Mouse (Mus musculus): ENCODE measurements around the gene Fyb2.
"Not testable (repeated sequence)": the region's sequence is repeated elsewhere in the genome, so short reads cannot be mapped to it uniquely, and the experiment has no call there.

The Fyb2 gene

DNA sequence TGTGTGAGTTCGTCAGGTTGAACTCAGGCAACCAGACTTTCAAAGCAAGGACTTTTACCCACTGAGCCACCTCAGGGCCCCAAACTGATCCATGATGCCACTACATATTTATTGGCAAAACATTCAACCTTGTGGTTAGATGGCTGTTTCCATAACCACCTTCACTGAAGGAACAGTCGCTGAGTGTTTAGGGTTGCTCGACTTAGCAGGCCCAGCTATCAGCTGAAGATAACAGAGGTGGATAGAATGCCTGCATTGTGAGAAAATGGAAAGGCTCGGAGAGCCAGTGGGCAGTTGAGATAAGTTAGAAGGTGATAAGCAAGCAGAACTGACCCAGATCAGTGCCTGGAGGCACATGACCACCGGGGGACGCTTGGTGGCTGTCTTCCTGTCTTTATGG lies 26.3 kb downstream of the Fyb2 start:
- in situ Hi-C loops (cut with MseI, MboI), result no loop called here

DNA sequence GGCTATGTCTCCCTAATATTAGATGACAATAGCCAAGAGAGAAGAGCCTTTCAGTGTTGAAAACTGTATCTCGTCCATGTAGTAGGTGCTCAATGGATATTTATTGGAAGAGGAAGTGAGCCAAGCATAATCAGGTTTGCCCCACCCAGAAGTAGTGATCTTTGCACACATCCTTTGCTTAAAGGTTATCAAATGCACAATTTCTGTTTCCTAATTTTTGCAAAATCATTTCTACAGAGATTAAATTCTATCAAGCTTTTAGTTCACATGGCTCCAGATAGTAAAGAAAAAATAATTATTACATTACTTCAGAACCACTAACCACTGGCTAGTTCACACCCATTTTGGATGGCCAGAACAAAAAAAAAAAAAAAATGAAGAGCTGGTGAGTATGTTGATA lies 28.6 kb downstream of the Fyb2 start:
- in situ Hi-C loops (cut with MseI, MboI), result no loop called here

DNA sequence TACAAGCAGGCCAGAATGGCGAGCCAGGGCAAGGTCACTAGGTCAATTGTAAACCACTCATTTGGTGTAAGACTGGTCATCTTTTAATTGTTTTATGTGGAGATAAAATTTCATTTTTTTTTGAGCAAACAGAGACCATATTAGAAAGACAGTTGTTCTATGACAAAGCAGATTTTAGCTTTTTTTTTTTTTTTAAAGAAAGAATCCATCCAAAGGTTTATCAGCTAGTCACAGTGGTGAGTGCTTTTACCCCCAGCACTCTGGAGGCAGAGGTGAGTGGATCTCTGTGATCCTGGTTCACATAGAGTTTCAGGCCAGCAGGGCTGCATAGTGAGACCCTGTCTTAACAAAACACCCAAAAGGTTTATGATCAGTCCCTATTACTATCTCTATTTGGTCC lies 31.2 kb downstream of the Fyb2 start:
- in situ Hi-C loops (cut with MseI, MboI), result no loop called here

- in situ Hi-C loops (cut with MseI, MboI), result no loop called here
Observed at GRCm38 (mm10) chr4:104948886-104949285, 35.6 kb downstream of the Fyb2 start.

DNA sequence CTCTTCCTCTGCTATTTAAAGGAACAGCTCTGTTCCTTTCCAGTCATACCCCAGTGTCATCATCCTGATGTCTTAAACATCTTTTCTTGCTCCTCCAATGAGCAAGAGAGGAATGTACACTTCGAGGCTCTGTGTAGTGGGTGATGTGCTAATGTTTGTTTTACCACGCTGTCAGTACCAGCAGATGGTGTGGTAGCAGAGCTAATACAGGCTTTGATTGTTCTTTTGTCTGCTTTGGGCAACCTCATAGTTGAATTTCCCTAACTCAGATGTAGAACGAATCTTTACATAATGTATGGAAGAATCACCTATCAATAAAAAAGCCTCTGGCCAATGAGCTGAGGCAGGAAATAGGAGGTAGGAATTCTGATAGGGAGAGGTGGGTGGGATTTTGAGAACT lies 36.0 kb downstream of the Fyb2 start:
- in situ Hi-C loops (cut with MseI, MboI), result no loop called here

DNA sequence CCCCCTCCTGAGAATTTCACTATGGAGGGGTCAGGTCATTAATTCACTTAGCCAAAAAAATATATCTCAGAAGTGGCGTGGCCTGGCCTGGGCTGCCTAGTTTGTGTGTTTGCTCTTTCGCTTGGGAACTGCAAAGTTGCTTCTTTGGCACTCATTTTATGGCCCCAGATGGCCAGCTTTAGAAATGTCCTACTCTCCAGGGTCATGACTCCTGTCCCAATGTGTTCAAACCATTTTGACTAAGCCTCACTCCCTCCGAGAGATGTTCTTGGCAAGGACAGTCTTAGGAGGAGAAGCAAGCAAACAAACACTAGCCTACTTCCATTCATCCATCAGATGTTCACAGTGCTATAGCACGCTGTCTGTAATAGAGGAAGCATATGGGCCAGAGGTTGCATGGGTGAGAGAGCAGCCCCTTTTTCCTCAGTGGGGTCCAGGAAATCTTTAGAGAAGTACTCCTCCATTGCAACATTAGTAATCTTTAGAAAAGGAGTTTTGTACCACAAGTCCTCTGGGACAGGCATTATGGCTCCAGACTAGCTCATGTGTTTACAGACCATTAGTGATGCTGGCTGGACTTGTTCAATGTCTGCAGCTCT lies 38.1 kb downstream of the Fyb2 start:
- in situ Hi-C loops (cut with MseI, MboI), result no loop called here

DNA sequence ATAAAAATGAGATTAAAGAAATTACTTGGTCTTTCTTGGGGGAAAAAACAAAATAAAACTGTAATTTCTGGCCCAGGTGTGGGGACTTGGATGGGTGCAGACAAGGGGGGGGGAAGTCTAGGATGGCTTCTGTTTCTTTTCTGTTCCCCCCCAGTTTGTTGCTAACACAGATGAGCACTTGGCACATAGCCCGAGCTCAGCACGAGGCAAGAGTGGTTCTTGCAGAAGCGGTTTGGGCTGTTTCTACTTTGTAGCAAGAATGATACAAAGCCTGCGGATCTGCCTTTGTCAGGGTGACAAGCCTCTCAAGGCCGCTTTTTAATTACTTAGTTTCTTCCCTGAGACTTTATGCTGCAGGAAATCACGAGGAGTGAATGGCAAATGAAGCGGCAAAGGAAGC lies 43.4 kb downstream of the Fyb2 start:
- in situ Hi-C loops (cut with MseI, MboI), result no loop called here

DNA sequence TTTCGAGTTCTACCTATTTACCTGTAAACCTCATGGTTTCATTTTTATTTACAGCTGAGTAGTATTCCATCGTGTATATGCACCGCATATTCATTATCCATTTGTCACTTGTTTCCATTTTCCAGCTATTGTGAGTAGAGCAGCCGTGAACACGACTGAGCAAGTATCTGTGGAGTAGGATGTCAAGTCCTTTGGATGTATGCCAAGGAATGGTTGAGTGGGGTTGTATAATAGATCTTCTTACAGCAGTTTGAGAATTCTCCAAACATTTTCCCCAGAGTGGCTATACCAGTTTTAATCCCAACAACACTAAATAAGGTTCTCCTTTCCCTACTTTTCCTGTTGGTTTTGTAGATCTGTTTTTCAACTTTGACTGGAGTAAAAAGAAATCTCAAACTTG lies 48.2 kb downstream of the Fyb2 start:
- in situ Hi-C loops (cut with MseI, MboI), result no loop called here

- in situ Hi-C loops (cut with MseI, MboI), result no loop called here
Observed at GRCm38 (mm10) chr4:104972606-104973005, 59.4 kb downstream of the Fyb2 start.

GRCm38 (mm10) chr4:104975162-104975830 lies 62.0 kb downstream of the Fyb2 start:
- in situ Hi-C loops (cut with MseI, MboI), result no loop called here

- in situ Hi-C loops (cut with MseI, MboI), result no loop called here
Observed at GRCm38 (mm10) chr4:104985960-104986632, 72.8 kb downstream of the Fyb2 start.

DNA sequence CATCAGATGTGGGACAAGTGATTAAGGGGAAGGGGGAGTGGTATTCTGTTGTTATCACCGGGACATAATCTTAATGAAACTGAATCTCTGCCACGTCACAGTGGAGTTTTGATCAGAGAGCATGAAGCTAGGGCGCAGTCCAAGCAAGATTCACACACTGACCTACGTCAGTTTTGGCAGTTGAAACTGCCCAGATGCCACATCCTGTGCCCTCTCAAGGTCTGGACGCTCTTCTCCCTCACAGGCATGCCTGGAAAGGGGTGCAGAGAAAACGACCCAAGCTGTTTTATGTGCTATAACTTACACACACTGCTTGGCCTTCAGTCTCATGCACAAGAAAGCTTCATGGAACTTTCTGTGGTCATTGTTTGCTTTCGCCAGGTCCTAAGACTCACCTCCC lies 74.4 kb downstream of the Fyb2 start:
- in situ Hi-C loops (cut with MseI, MboI), result no loop called here

GRCm38 (mm10) chr4:104988102-104988501 lies 74.8 kb downstream of the Fyb2 start:
- in situ Hi-C loops (cut with MseI, MboI), result no loop called here

DNA sequence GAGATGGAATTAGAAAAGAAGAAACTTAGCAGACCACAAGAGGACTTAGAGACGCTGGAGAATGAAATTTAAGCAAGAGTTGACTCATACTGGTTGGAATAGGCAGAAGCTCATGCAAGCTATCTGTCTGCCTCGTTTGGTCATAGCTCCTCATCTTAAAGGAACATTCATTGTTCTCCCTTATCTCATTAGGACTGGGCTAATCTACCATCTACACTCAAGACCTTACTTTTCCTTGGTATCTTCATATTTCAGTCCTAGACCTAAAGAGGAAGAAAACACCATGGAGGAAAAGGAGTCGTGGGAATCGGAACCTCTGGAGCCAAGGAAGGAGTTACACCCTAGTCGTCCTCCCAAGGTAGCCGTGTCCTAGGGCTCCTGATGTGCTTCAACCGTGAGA lies 75.5 kb downstream of the Fyb2 start:
- in situ Hi-C loops (cut with MseI, MboI), result no loop called here

DNA sequence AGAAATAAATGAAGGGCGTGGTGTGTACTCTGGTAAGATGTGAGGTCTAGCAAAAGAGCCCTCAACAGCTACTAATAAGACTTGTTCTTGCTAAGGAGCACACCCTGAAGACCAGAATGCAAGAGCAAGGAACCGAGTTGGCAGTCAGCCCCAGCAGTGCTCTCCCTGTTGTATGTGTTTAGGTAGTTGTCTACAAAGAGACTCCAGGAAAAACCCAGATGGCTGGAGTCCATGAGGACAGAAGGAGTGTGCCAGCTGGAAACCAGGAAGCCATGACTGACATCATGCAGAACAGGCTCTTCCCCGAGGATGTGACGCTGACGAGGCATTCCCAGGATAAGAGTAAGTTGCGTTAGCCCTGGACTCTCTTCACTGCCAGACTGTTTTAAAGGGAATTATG lies 76.8 kb downstream of the Fyb2 start:
- in situ Hi-C loops (cut with MseI, MboI), result no loop called here

GRCm38 (mm10) chr4:104990686-104991085 lies 77.4 kb downstream of the Fyb2 start:
- in situ Hi-C loops (cut with MseI, MboI), result no loop called here

DNA sequence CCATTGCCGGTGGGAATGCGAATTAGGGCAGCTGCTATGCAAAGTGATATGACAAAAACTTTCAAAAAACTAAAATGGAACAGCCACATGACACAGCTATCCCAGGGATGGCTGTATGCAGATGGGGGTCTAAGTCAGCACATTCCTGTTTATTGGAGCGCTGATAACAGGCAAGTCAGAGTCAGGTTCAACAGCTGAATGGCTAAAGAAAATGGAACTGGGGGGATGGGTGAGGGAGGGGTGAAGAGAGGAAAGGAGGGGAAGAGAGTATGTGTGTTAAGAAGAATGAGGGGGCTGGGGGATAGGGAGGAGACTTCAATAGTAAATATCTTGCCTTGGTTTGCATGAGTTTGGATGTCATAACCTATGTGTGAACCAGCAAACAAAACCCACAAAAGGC lies 79.0 kb downstream of the Fyb2 start:
- in situ Hi-C loops (cut with MseI, MboI), result no loop called here

GRCm38 (mm10) chr4:104993140-104993874 lies 80.1 kb downstream of the Fyb2 start:
- in situ Hi-C loops (cut with MseI, MboI), result no loop called here

DNA sequence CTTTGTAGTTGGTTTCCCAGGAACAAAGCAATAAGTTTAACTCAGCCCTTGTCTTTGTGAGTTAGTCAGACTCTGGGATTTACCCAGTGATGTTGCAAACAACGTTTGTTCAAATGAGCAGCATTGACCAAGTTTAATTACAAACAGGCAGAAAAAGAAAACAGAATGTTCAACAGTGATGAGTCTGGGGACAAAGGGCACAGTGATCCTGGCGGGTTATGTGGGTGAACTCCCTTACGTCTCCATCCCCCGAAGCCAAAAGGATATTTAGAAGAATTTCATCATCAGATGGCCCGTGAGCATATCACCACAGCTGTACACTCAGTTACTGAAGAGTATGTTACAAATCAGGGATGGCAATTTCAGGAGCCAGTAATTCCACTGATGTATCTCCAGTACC lies 86.4 kb downstream of the Fyb2 start:
- in situ Hi-C loops (cut with MseI, MboI), result no loop called here

DNA sequence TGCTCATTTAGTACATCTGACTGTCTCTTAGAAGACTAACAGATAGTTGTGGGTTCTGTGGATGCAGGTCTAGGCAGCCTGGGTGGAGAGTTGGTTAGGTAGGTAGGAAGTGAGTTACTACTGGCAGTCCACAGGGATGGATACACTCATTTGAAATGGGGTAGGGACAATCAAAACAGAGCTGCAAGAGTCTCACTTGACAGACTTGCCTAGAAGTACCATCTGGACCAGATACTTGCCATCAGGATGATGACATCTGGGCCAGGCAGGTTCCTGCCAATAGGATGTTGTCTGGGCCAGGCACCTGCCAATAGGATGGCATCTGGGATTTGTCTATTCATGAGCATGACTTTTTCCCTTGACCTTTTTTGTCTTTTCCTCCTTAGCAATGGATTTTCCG lies 88.5 kb downstream of the Fyb2 start:
- in situ Hi-C loops (cut with MseI, MboI), result no loop called here

DNA sequence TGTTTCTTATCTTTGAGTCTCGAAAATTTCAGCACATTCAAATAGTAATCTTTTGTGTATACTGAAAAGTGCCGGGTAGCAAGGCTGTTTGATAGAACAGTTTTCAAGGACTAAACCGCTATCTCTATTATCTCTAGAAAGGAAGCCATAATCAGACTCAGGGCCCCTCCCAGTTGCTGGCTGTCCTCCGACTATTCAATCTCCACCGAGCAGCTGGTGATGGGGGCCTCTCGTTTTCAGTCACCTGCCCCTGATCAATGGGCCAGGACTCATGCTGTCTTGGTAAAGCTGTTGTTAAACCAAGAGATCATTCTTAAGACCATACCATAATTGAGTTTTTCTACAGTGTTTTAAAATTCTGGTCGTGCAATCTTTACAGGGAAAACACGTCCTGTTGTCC lies 90.9 kb downstream of the Fyb2 start:
- in situ Hi-C loops (cut with MseI, MboI), result no loop called here

- in situ Hi-C loops (cut with MseI, MboI), result not testable (repeated sequence)
Observed at GRCm38 (mm10) chr4:105004649-105005048, 91.4 kb downstream of the Fyb2 start.
